Mouse (Mus musculus): ENCODE data around the gene Tnrc6b.

Tnrc6b gene

DNA sequence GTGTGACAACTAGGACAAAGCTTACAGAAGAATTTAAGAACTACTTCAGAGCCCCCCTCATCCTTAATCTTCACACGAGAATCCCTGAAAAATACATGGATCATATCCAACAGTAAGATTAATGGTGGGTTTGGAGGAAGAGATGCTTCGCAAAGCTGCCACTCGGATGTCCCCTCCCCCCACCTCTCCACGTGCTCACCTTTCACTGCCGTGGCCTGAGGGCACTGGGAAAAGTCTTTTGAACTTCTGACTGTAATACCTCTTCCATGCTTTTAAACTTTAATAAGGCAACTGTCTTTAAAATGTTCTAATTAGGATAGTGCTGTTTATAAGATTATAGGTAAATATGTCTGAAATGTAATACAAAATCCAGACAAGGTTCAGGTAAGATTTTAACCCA, 263.2 kb downstream of the Tnrc6b start:
- no peak for DNase-seq (ENCODE audit: low spot score)

GRCm38 (mm10) chr15:80975666-80976065, 264.6 kb downstream of the Tnrc6b start:
- DNase-seq (ENCODE audit: low spot score), result no peak

GRCm38 (mm10) chr15:80977620-80978334, 266.7 kb downstream of the Tnrc6b start, which contains the start of gene Sgsm3:
Gene Sgsm3, plus strand, starts transcription at chr15:80977765.
- peak; percentile 68 for DNase-seq (ENCODE audit: low spot score)

- DNase-seq (ENCODE audit: low spot score), result no peak
Observed at GRCm38 (mm10) chr15:80979611-80980010, 268.5 kb downstream of the Tnrc6b start.

DNA sequence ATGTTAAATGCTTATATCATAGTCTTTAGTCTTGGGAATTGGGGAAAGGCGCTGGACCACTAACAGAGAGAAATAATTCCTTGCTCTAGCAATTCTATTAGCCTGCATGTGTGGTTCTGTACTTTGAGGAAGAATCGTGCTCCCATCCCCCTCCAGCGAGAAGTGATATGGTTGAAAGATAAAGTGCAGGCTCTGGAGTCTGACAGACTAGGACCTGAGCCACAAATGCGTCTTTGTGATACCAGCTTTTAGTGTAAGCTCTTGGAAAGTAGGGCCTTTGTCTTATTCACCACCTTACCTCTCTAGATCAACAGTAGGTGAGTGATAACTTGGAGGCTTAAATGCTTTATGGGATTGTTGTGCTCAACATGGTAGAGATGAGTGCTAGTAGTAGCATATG, 270.1 kb downstream of the Tnrc6b start:
- no peak for DNase-seq (ENCODE audit: low spot score)

GRCm38 (mm10) chr15:80983264-80983663, 272.2 kb downstream of the Tnrc6b start:
- DNase-seq (ENCODE audit: low spot score), result no peak

DNA sequence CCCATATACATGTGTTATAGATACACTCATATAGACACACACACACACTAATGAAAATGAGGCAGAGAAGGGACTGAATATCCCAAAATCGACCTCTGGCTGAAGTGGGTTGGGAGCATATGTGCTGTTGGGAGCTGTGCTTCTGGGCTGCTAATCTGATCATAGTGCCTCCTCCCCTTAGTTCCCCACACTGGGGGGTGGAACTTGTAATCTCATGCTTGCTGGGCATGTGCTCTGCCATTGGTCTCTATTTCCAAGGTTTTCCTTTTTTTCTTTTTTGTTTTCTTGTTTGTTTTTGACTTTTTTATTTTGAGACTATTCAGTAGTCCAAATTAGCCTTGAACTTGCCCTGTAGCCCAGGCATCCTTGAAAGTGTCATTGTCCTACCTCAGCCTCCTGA, 277.2 kb downstream of the Tnrc6b start:
- no peak for DNase-seq (ENCODE audit: low spot score)

GRCm38 (mm10) chr15:80989712-80990111, 278.6 kb downstream of the Tnrc6b start:
- DNase-seq (ENCODE audit: low spot score), result no peak
